Mouse (Mus musculus): ENCODE measurements at regions not wholly inside any gene's neighbourhood (a gene's known extent, or its start where the extent isn't known, plus 50 kb on each side); places are given as distances from the start of the nearest gene placed in this dataset.

DNA sequence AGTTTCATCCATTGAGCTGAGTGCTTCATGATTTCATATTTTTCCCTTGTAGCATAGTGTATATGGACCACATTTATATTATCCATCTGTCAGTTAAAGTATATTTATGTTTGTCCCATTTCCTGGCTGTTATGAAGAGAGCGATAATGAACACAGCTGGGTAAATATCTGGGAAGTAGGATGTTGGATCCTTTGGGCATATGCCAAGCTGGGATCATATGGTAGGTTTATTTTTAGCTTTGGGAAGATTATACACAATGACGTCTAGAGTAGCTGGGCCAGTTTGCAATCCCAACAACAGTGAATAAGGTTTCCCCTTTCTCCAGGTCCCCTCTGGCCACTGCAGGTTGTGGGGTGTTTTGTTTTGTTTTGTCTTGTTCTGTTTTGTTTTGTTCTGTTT, 164.5 kb downstream of the Gm765 start:
- CTCF ChIA-PET = no interaction called here

DNA sequence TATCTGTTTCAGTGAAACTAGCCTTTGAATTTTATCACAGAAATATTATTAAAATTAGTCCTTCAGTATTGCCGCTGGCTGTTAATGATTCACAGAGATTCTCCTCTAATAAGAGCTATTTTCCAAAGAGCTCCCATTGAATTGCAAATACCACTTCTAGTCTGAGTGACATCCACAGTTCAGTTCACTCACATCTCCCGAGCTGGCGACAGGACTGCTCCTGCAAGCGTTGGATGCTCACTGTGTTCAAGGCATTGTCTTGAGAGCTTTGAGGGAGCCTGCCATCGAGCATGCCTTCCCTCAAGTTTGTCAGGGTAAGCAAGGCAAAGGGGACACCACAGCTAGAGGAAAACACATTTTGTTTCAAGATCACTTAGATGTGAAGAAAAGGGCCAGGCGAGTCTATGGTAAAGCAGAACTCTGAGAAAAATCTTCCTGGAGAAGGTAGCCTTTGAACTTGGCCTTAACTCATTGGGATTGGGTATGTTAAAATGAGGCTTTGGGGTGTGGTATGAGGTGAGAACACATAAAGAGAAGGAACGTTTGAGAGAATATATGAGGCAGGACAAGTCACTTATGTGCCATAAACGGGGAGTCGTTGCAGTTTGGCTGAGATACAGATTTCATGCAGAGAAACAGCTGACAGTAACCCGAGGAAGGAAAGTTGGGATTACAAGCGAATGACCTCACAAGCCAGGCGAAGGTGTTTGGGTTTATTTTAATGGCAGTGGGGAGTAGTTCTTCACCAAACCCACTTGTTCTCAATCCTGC, 193.3 kb downstream of the Gm765 start:
- CTCF ChIA-PET = no interaction called here

DNA sequence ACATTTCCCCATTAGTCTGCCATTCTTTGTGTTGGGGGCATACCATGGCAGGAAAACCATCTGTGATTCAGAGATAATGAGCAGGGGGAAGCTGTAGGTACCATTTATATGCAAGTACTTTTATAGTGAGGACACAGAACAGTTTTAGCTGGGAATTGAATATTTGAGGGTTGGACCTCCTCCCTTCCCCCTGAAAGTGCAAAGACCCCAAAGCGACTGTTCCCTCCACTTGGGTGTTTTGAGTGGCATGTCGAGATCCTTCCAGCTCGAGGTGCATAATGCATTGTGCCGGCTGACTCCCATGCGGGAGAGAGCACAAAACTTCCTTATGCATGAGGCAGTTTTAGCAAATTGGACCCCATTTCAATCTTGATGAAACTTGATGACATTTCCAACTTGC, 194.7 kb downstream of the Gm765 start:
- CTCF ChIA-PET = no interaction called here

GRCm38 (mm10) chr6:98132931-98133330, 209.6 kb downstream of the Gm765 start:
- CTCF ChIA-PET = no interaction called here

- CTCF ChIA-PET = no interaction called here
Observed at GRCm38 (mm10) chr6:98125434-98125833, 217.1 kb downstream of the Gm765 start.

GRCm38 (mm10) chr6:98118355-98119150, 224.0 kb downstream of the Gm765 start:
- CTCF ChIA-PET = no interaction called here

DNA sequence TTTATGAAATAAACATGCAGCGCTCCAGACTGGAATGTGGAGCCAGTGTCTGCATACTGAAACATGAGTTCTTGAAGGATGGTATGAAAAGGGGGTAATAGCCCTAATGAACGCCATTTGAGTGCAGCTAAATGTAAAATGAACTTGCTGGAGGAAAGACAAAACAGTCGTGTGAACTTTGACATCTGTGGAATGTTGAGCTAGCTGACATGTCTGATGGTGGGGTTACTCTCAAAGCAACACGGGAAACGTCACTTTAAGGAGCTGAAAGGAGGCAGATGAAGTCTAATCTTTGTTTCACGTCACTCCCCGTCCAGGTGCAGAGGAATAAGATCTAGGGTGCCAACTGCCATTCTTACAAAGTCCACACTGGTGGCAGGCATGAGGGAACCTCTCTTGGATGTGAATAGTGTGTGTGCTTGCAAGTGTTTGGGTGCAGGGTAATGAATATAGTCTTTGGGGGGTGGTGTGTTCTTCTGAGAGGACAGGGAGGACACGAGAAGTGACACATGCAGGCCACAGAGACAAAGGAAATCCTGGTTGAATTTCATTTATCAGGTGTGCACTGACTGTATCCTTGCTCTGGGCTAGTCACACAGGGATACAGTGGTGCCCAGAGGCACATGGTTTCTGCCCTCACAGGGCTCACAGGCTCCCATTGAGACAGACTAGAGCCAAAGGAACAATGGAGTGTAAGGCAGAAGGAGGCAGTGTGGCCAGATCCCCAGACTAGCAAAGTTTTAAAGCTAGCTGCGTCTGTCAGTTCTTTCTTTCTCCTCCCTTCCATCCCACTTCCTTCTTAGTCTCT, 228.0 kb downstream of the Gm765 start:
- CTCF ChIA-PET = no interaction called here

DNA sequence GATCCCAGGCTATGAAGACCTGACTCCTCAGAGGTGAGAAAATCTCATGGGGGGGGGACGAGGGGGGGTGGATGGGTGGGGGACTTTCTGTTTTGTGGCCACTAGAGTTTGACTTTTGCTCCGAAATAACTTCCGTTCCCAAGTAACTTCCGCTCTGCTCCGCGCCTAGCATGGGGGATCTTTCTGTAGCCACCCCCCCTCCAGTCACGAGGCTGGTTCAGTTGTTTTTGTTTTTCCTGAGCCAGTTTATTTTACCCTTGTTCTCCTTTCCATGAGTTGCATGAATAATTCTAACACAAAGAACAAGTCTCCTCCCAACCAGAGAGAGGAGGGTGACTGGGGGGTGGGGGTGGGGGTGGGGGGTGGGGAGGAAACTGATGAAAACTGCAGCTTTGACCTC, 228.8 kb downstream of the Gm765 start:
- CTCF ChIA-PET = no interaction called here

- CTCF ChIA-PET = no interaction called here
Observed at GRCm38 (mm10) chr6:98112495-98113115, 229.9 kb downstream of the Gm765 start.

DNA sequence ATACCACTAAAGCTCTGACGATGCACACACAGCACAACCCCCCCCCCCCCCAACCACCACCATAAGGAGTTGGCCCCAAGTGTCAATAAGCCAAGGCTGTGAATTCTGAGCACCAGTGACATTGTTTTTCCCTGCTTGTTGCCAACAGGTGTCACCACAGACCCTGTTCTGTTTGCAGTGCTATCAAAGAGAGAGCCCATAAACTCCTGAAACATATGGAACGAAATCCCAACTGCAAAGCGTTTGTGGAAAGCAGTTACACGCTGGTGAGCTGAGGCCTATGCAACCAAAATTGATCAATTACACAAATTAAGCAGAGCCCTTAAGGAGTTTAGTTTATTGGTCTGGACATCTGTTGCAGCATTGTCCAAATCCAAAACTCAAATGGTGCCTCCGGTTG, 235.4 kb downstream of the Gm765 start:
- CTCF ChIA-PET = no interaction called here

DNA sequence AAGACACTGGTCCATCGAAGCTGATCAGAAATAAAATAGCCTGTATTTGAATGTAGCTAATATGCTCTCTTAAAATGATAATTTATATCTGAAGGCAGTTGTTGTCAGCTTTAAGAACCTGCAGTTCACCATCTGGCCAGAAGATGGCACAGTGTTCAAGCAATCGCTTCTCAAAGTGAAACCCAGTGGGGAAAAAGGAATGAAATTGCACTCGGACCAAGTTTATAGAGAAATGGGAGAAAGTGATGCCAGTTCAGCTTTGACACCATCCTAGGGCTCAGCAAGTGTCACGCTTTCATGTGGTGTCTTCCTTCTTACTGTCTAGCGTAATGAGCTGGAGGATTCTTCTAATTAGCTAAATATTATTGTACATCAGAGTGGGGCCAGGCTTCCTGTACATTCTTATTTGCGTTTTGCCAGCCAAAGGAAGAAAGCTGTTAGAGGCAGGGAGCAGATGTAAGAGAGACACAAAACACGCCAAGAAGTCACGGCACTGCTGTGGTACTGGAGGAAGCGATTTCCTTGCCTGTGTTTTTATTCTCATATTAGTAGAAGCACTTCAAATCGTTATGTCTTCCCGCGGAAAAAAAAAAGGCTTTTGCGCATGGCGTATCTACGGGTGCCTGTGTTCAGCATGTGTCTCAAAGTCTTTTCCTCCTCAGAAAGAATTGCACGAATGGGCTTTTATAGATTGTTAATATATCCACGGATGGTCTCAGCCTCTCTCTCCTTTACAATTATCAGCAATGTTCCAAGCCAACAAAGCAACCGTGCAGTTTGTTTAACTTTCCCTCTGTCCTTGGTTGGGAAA, 237.1 kb downstream of the Gm765 start:
- CTCF ChIA-PET = interaction anchor here (0.6 to 0.7 kb wide), 2 partner anchors 10 to 747 kb away, joined by 3 to 4 read pairs; no protein-coding TSS in a partner anchor

GRCm38 (mm10) chr6:98104432-98104831, 238.1 kb downstream of the Gm765 start:
- CTCF ChIA-PET = interaction anchor here (0.6 kb wide), 1 partner anchor 32 kb away, joined by 6 read pairs; no protein-coding TSS in a partner anchor

DNA sequence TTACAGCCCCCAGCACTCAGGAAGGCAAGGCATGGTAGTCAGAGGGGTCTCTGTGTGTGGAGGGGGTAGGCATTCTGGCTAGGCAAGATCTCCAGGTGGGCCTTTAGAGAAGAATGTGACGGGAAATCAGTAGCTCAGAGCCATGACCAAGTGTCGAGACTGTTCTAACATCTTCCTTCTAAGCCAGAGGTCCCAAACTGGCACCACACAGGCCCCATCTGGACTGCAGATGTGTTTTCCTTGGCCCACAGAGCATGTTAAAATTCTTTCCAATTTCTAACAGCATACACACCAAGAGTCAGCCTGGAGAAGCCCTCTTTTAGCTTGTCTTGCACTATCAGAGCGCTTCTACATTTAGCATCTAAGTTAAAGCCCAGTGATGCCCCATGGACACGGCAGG, 241.5 kb downstream of the Gm765 start:
- CTCF ChIA-PET = no interaction called here

GRCm38 (mm10) chr6:98099126-98099525, 243.4 kb downstream of the Gm765 start:
- CTCF ChIA-PET = no interaction called here

DNA sequence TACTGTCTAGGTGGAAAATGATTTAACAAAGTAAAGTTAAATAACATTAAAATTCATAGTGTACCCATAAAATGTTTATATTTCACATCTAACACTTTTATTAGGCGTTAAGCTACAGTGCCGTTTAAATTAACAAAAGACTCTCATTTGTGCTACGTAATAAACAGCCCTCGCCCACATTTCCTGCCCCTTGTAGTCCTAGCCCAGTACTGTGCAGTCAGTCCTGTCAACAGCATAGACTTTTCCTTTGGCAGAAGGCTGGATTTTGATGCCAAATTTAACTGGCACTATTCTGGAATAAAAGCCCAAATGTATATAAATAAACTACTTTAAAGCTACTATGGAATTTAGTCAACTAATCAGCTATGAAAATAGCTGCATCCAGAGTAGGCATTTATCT, 247.3 kb downstream of the Gm765 start:
- CTCF ChIA-PET = interaction anchor here (0.6 kb wide), 1 partner anchor 10 kb away, joined by 3 read pairs; no protein-coding TSS in a partner anchor

DNA sequence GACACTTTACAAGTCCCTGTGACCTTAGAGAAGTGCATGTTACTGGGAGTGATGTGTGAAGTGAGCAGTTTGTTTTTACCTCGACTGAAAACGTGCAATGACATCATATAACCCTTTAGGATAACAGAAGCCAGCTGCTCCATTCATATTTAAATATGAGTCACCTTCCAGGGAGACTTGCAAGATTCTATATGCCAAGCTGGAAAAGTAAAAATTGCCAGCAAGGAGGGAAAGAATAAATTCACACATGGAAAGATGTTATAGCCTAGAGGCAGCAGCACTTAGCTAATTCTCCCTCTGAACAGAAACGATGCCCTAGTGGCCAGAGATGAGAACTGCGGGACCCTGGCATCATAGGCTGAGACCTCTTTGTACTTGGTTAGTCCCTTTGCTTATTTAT, 253.4 kb downstream of the Gm765 start:
- CTCF ChIA-PET = no interaction called here

- CTCF ChIA-PET = no interaction called here
Observed at GRCm38 (mm10) chr6:98080076-98080475, 262.5 kb downstream of the Gm765 start.

All from spleen, embryonic (tissue).